Mouse (Mus musculus) cortical plate, adult 2 months (tissue): ENCODE results near the gene Gzmm.

ENCODE experiments used
- CTCF ChIP-seq: fragments of 200-500 bp; IDR thresholded peaks from 2 replicates; pipeline ENCODE4 v1.5.1; 2011; ENCODE audit warnings: mild to moderate bottlenecking, control low read depth, low read length; ENCODE audit not compliant: insufficient read depth; ENCODE audit errors: extremely low read depth
- POLR2A ChIP-seq: fragments of 200-500 bp; IDR thresholded peaks from 2 replicates; pipeline ENCODE4 v1.6.1; 2011; ENCODE audit warnings: mild to moderate bottlenecking, low read length, control low read depth; ENCODE audit not compliant: insufficient read depth; ENCODE audit errors: extremely low read depth

- no peak for TF ChIP-seq CTCF
- peak; percentile 36; the same call in 1 of the 2 replicates for TF ChIP-seq POLR2A
Measured at GRCm38 (mm10) chr10:79716254-79716987, 27.6 kb downstream of the Gzmm start, which contains the start of gene Hcn2.
